Mouse (Mus musculus): ENCODE data around the gene Pde4c.

- TF ChIP-seq CTCF (IDR thresholded peaks at IDR 0.05; ENCODE audit: extremely low read depth, insufficient read length, insufficient replicate concordance, low read depth, low read length) (no peak), POLR2A (IDR thresholded peaks at IDR 0.05; ENCODE audit: low read depth, low read length) (no peak)
Measured at GRCm38 (mm10) chr8:70787941-70788667, 64.6 kb downstream of the Pde4c start.
